Mouse (Mus musculus) limb, embryonic 12.5 days (tissue): ENCODE data around the gene Fxyd2. TPM values are rescaled to one million over a fixed set of nuclear protein-coding genes. Genes with fewer than 3 reads are reported as not detected.

Source experiments
- ATAC-seq: fragments of 200-750 bp; cut with Nextera tagmentation; 2 replicates; pipeline ENCODE4 v1.8.0; 2017; ENCODE audit warnings: low read depth, moderate TSS enrichment; ENCODE audit not compliant: insufficient number of reproducible peaks, insufficient read depth, low FRiP score, low TSS enrichment
- H3K27ac ChIP-seq: fragments of 300-500 bp; sonication (generic); 2 replicates; pipeline ENCODE4 v1.5.1; 2016; ENCODE audit warnings: mild to moderate bottlenecking, moderate library complexity
- H3K27me3 ChIP-seq: fragments of 300-500 bp; sonication (generic); 2 replicates; pipeline ENCODE4 v1.6.1; 2016; ENCODE audit warnings: mild to moderate bottlenecking, moderate library complexity
- H3K36me3 ChIP-seq: fragments of 300-500 bp; sonication (generic); 2 replicates; pipeline ENCODE4 v1.6.1; 2016; ENCODE audit warnings: mild to moderate bottlenecking, moderate library complexity
- H3K4me1 ChIP-seq: fragments of 300-500 bp; sonication (generic); replicated peaks from 2 replicates; pipeline ENCODE4 v1.6.1; 2016
- H3K4me2 ChIP-seq: fragments of 300-500 bp; sonication (generic); 2 replicates; pipeline ENCODE4 v1.6.1; 2016; ENCODE audit warnings: mild to moderate bottlenecking, moderate library complexity
- H3K4me3 ChIP-seq: fragments of 300-500 bp; sonication (generic); replicated peaks from 2 replicates; pipeline ENCODE4 v1.5.1; 2016; ENCODE audit warnings: mild to moderate bottlenecking
- H3K9ac ChIP-seq: fragments of 300-500 bp; sonication (generic); replicated peaks from 2 replicates; pipeline ENCODE4 v1.6.1; 2016; ENCODE audit warnings: mild to moderate bottlenecking, moderate library complexity
- H3K9me3 ChIP-seq: fragments of 300-500 bp; sonication (generic); 2 replicates; pipeline ENCODE4 v1.6.1; 2016; ENCODE audit warnings: mild to moderate bottlenecking, moderate library complexity
- WGBS: fragments of 180-500 bp; shearing (Covaris S2); methylation state at CpG from one replicate; pipeline ENCODE4 v1.1.7; 2016; 5-methylcytosine and 5-hydroxymethylcytosine counted together
- polyA plus RNA-seq: library from polyadenylated mRNA; unstranded; fragments of >200 nt; fragmentation: Nextera tagmentation; extraction: Ambion mirVana; gene quantifications from 2 replicates; pipeline ENCODE4 v1.2.1, GENCODE M21; 2016

Fxyd2 gene
- polyA plus RNA-seq, 1 experiment from 2014 or later: 1.9 TPM

DNA sequence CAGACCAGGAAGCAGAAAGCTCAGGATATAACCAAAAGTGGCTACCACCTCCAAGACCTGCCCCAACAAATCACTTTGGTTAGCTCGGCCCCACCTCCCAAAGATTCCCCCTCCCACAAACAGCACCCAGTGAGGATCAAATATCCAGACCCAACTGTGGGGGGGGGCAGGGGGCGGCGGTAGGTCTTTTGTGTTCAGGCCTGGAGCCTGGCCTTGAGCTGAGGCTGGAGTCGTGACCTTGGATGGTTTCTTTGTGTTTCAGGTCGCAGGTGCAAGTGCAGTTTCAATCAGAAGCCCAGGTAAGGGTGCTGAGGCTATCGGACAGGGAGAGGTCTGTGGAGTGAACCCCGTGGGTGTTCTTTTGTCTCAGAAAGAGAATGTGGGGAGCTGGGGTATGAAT is 8.2 kb upstream of the Fxyd2 start:
- H3K4me2 ChIP-seq: no peak overlapping the region
- H3K4me1 ChIP-seq: no peaks in the 10 kb centered on the region
- no peaks in the 10 kb centered on the region for H3K9me3 ChIP-seq
- 72% methylated on average over 7 of the region's 7 CpGs for WGBS
- H3K36me3 ChIP-seq: peaks cover 45% of the 10 kb centered on the region
- no peak overlapping the region for H3K9ac ChIP-seq
- H3K27me3 ChIP-seq: no peaks in the 10 kb centered on the region
- no peak overlapping the region for H3K27ac ChIP-seq
- no peak for ATAC-seq
- no peak overlapping the region for H3K4me3 ChIP-seq

GRCm38 (mm10) chr9:45395218-45395617 is 4.3 kb upstream of the Fxyd2 start:
- Histone ChIP-seq H3K9ac (no peak overlapping the region), H3K36me3 (peaks cover 45% of the 10 kb centered on the region), H3K4me2 (no peak overlapping the region), H3K9me3 (no peaks in the 10 kb centered on the region), H3K27me3 (no peaks in the 10 kb centered on the region), H3K27ac (no peak overlapping the region), H3K4me3 (no peak overlapping the region), H3K4me1 (no peaks in the 10 kb centered on the region)
- 90% methylated on average over 6 of the region's 6 CpGs for WGBS
- ATAC-seq: no peak

DNA sequence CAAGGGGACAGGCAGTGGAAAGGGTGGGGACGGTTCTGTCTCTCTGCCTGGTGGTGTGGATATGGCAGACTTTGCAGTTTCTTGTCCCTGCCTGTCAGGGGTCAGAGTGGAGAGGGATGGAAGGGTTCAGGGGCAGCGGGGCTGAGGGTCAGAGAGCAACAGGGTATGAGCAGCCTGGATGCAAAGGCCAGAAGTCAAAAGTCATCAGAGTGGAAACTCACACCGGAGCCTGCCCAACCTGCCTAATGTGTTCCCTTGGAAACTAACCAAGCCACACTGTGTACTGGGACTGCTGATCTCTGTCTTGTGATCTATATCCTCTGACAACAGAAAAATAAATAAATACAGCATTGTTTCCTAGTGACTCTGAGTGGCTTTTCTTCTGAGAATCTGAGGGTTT is 3.7 kb upstream of the Fxyd2 start:
- no peak overlapping the region for H3K27ac ChIP-seq
- H3K4me2 ChIP-seq: no peak overlapping the region
- 73% methylated on average over 3 of the region's 3 CpGs for WGBS
- no peak overlapping the region for H3K4me3 ChIP-seq
- H3K27me3 ChIP-seq: peaks cover 2% of the 10 kb centered on the region; the same call in 1 of the 2 replicates
- peaks cover 41% of the 10 kb centered on the region for H3K36me3 ChIP-seq
- no peak overlapping the region for H3K9ac ChIP-seq
- no peak for ATAC-seq
- no peaks in the 10 kb centered on the region for H3K9me3 ChIP-seq
- H3K4me1 ChIP-seq: no peaks in the 10 kb centered on the region

- no peak for ATAC-seq
- H3K4me3 ChIP-seq: no peak overlapping the region
- H3K4me2 ChIP-seq: no peak overlapping the region
- H3K9ac ChIP-seq: no peak overlapping the region
- peaks cover 19% of the 10 kb centered on the region; the same call in 1 of the 2 replicates for H3K27me3 ChIP-seq
- H3K36me3 ChIP-seq: peaks cover 24% of the 10 kb centered on the region
- no peaks in the 10 kb centered on the region for H3K9me3 ChIP-seq
- 41% methylated on average over 1 of the region's 1 CpGs for WGBS
- 0 out of 2 replicates have a peak, but pooled peaks cover 4% of the 10 kb centered on the region for H3K4me1 ChIP-seq
- H3K27ac ChIP-seq: no peak overlapping the region
These were observed 1.1 kb upstream of the Fxyd2 start for GRCm38 (mm10) chr9:45398336-45398735.

GRCm38 (mm10) chr9:45401851-45402250 is 2.4 kb downstream of the Fxyd2 start:
- no peaks in the 10 kb centered on the region for H3K36me3 ChIP-seq

DNA sequence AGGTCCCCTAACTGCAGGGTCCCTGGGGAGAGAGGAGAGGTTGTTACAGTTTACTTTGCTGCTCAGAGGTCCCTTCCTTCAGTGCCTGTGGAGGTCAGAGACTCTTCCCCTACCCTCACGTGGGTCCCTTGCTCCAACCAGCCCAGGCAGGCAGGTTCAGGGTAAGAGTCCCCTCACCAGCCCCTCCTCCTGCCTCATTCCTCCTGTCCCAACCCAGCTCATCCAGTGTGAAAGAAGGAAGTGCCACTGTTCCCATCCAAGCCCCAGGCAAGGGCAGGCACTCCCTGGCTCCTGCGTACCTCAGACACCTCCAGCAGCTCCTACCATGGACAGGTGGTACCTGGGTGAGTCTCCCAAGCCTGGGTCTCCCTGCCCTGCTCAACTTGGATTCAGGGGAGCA is 3.5 kb downstream of the Fxyd2 start:
- ATAC-seq: no peak
- H3K4me3 ChIP-seq: no peak overlapping the region
- no peaks in the 10 kb centered on the region for H3K9me3 ChIP-seq
- WGBS: 48% methylated on average over 2 of the region's 2 CpGs
- H3K4me2 ChIP-seq: no peak overlapping the region
- H3K9ac ChIP-seq: no peak overlapping the region
- H3K27ac ChIP-seq: no peak overlapping the region
- 0 out of 2 replicates have a peak, but pooled peaks cover 4% of the 10 kb centered on the region for H3K4me1 ChIP-seq
- no peaks in the 10 kb centered on the region for H3K36me3 ChIP-seq
- H3K27me3 ChIP-seq: peaks cover 23% of the 10 kb centered on the region; the same call in 1 of the 2 replicates

More at GRCm38 (mm10) chr9:45401851-45402250, 2.4 kb downstream of the Fxyd2 start:
- WGBS: 40% methylated on average over 4 of the region's 4 CpGs
- Histone ChIP-seq H3K4me2 (no peak overlapping the region), H3K27ac (no peak overlapping the region), H3K9ac (no peak overlapping the region), H3K9me3 (no peaks in the 10 kb centered on the region), H3K4me3 (no peak overlapping the region), H3K4me1 (0 out of 2 replicates have a peak, but pooled peaks cover 4% of the 10 kb centered on the region), H3K27me3 (peaks cover 23% of the 10 kb centered on the region; the same call in 1 of the 2 replicates)
- ATAC-seq: no peak

GRCm38 (mm10) chr9:45405694-45406093 is 6.2 kb downstream of the Fxyd2 start:
- H3K27me3 ChIP-seq: peaks cover 39% of the 10 kb centered on the region

GRCm38 (mm10) chr9:45406808-45407207 is 7.3 kb downstream of the Fxyd2 start:
- ATAC-seq: no peak
- H3K27me3 ChIP-seq: peaks cover 32% of the 10 kb centered on the region
- H3K4me3 ChIP-seq: no peak overlapping the region
- no peaks in the 10 kb centered on the region for H3K36me3 ChIP-seq
- no peak overlapping the region for H3K27ac ChIP-seq
- no peaks in the 10 kb centered on the region for H3K9me3 ChIP-seq
- H3K9ac ChIP-seq: no peak overlapping the region
- H3K4me1 ChIP-seq: 0 out of 2 replicates have a peak, but pooled peaks cover 4% of the 10 kb centered on the region
- 81% methylated on average over 3 of the region's 3 CpGs for WGBS
- H3K4me2 ChIP-seq: no peak overlapping the region

More at GRCm38 (mm10) chr9:45405694-45406093, 6.2 kb downstream of the Fxyd2 start:
- Histone ChIP-seq H3K4me3 (no peak overlapping the region), H3K4me1 (0 out of 2 replicates have a peak, but pooled peaks cover 4% of the 10 kb centered on the region), H3K27ac (no peak overlapping the region), H3K9me3 (no peaks in the 10 kb centered on the region), H3K36me3 (no peaks in the 10 kb centered on the region), H3K4me2 (no peak overlapping the region), H3K9ac (no peak overlapping the region)
- ATAC-seq: no peak
- 79% methylated on average over 5 of the region's 5 CpGs for WGBS

DNA sequence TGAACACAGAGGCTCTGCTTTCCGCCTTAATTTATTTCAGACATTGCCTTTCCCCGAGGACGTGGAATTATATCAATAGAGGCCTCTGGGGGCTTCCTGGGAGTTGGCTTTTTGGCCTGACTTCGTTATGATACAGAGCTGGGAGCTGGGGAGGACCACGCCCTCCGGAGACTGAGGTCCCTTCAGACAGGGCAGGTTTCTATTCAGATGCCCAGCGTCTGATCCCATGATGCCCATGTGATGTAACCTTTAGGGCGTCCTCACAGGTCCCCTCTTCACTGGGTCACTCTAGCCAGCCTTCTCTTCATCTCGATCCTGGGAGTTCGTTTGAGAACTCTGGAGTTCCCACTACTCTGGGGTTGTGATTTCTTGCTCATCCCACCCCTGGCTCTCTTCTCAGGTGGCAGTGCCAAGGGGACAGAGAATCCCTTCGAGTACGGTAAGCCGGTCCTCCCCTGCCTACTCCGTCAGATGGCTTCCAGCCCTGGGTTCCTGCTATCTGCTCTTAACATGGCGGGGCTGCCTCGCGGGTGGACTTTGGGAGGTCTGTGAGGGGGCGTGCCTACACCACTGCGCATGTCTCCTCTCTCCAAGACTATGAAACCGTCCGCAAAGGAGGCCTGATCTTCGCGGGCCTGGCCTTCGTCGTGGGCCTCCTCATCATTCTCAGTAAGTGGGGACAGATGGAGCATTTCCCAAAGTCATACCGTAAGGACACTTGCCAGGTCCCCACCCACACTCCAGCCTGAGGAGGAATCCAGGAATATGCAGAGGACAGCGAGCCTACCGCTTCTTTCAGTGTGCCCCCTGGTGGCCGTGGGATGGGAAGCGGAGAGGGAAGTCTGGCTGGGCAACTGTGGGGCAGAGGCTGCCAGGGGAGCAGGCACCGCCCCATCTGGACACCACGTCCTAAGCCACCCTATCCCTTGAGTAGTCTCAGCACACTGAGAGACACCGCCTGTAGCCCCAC is 8.5 kb downstream of the Fxyd2 start:
- H3K9ac ChIP-seq: no peak overlapping the region; the same call in 1 of the 2 replicates
- peaks cover 21% of the 10 kb centered on the region for H3K27me3 ChIP-seq
- no peaks in the 10 kb centered on the region for H3K9me3 ChIP-seq
- no peaks in the 10 kb centered on the region for H3K4me1 ChIP-seq
- no peaks in the 10 kb centered on the region for H3K36me3 ChIP-seq
- H3K27ac ChIP-seq: no peak overlapping the region
- peak overlapping the region; percentile 33 for H3K4me3 ChIP-seq
- WGBS: 38% methylated on average over 33 of the region's 33 CpGs
- ATAC-seq: no peak
- peak overlapping the region; percentile 54 for H3K4me2 ChIP-seq

DNA sequence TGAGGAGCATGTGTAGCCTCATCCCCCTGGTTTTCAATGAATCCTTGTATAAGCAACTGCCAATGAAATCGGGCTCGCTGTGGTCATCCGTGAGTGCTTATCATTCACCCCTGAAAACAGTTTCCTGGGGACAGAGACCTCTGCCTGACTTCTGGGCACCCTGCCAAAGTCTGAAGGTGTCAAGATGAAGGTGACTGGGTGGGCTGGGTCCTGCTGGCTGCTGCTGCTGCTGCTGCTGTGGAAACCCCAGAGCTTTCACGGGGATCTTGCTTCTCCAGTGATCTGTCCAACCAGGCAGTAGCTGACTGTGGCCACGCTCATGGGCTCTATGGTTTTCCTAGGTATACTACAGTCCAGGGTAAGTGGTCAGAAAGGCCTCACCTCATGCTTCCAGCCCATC is 10.7 kb downstream of the Fxyd2 start:
- H3K4me3 ChIP-seq: no peak overlapping the region
- H3K27ac ChIP-seq: no peak overlapping the region
- no peaks in the 10 kb centered on the region for H3K4me1 ChIP-seq
- 79% methylated on average over 5 of the region's 5 CpGs for WGBS
- ATAC-seq: no peak
- H3K4me2 ChIP-seq: no peak overlapping the region
- no peak overlapping the region for H3K9ac ChIP-seq
- no peaks in the 10 kb centered on the region for H3K9me3 ChIP-seq
- H3K36me3 ChIP-seq: no peaks in the 10 kb centered on the region
- peaks cover 17% of the 10 kb centered on the region for H3K27me3 ChIP-seq

GRCm38 (mm10) chr9:45410614-45411013 is 11.1 kb downstream of the Fxyd2 start:
- 78% methylated on average over 2 of the region's 2 CpGs for WGBS
- H3K9ac ChIP-seq: no peak overlapping the region
- no peaks in the 10 kb centered on the region for H3K4me1 ChIP-seq
- peaks cover 17% of the 10 kb centered on the region for H3K27me3 ChIP-seq
- no peaks in the 10 kb centered on the region for H3K9me3 ChIP-seq
- H3K27ac ChIP-seq: no peak overlapping the region
- H3K36me3 ChIP-seq: no peaks in the 10 kb centered on the region
- H3K4me3 ChIP-seq: no peak overlapping the region
- no peak for ATAC-seq
- no peak overlapping the region for H3K4me2 ChIP-seq
